Mouse (Mus musculus): ENCODE measurements around the gene Timm8a1.

DNA sequence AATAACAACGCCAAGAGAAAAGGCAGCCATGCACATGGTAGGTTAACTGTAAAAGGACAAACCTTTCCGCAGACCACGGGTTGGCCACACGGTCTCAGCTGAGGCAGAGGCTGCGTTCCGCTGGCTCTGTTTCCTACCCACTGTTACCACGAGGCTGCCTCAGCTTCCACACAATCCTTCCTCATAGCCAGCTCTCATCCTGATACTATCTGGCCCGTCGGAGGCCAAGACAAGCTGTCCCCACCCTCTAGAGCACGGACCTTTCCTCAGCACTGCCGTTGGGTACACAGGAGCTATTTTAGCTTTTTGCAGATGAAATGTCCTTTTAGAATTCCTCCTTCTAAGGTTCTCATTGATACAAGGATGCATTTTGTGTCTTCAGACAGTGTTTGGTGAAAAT lies 40.6 kb upstream of the Timm8a1 start:
- TF ChIP-seq CTCF (IDR thresholded peaks at IDR 0.05; ENCODE audit: low read depth) = no peak
- no peak for TF ChIP-seq EP300 (IDR thresholded peaks at IDR 0.05; ENCODE audit: low read depth)
